Mouse (Mus musculus): ENCODE results near the gene Sh3glb1. TPM values are rescaled to one million over a fixed set of nuclear protein-coding genes. Genes with fewer than 3 reads are reported as not detected.
"Not testable (repeated sequence)": the region's sequence is repeated elsewhere in the genome, so short reads cannot be mapped to it uniquely, and the experiment has no call there.

Gene Sh3glb1
- 253 and 269 TPM in 2 replicates for polyA plus RNA-seq (2011; ENCODE audit: insufficient read length, low read depth, missing spikeins)

- H3K27ac ChIP-seq (ENCODE audit: insufficient read depth, low read length) = peak within 1 kb of the TSS; percentile 98
- peak within 1 kb of the TSS; percentile 100 for H3K4me3 ChIP-seq (ENCODE audit: insufficient read depth, low read length)
- TF ChIP-seq POLR2A (IDR thresholded peaks at IDR 0.05; ENCODE audit: low read depth, low read length) = peak; percentile 41; the same call in 1 of the 2 replicates
- peak; percentile 84 for TF ChIP-seq CTCF (IDR thresholded peaks at IDR 0.05; ENCODE audit: borderline replicate concordance, insufficient read depth, low read length)
- H3K4me1 ChIP-seq (ENCODE audit: control insufficient read depth, insufficient read depth, low read length) = peaks cover 4% of the 10 kb centered on the region
These were observed at the start of gene Sh3glb1 for GRCm38 (mm10) chr3:144719901-144720747. Gene Sh3glb1 (minus strand): TSS chr3:144720335.

DNA sequence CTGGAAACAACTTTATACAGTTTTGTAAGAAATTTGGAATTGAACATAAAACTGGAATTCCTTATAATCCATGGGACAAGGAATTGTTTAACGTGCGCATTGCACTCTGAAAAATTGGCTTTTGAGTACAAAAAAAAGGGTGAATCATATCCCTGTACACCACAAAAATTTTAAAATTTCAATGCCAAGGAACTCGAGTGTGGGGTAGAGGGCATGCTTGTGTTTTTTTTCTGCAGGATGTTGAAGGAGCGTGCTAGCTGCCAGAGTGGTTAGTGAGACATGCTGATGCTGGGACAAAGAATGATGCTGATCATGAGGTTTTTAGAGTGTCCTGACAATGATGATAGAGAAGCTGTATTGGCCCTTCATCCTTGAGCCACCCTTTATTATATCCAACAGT lies 45.0 kb upstream of the Sh3glb1 start:
- H3K27ac ChIP-seq (ENCODE audit: insufficient read depth, low read length) = peak overlapping the region; percentile 72
- no peak overlapping the region for H3K4me3 ChIP-seq (ENCODE audit: insufficient read depth, low read length)
- H3K4me1 ChIP-seq (ENCODE audit: control insufficient read depth, insufficient read depth, low read length) = peaks cover 3% of the 10 kb centered on the region; the same call in 1 of the 2 replicates
- TF ChIP-seq CTCF (IDR thresholded peaks at IDR 0.05; ENCODE audit: borderline replicate concordance, insufficient read depth, low read length) = no peak
- TF ChIP-seq POLR2A (IDR thresholded peaks at IDR 0.05; ENCODE audit: low read depth, low read length) = no peak

DNA sequence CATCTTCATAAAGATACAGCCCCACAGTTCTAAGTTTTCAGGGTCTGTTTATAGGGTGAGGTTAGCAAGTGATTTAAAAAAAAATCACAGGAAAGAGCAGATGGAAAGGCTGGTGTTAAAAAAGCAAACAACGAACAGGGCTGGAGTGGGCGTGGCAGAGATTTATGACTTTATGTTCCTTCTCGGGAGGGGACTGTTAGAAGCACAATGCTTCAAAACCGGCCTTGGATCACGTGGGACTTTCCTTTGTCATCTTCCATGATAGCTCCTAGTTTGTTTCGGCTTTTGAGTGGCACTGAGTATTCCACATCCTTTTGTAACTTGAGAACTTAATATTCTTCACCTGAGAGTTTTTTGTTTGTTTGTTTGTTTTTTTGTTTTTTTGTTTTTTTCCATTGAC lies 41.3 kb upstream of the Sh3glb1 start:
- Histone ChIP-seq H3K27ac (ENCODE audit: insufficient read depth, low read length) (peak overlapping the region; percentile 47), H3K4me1 (ENCODE audit: control insufficient read depth, insufficient read depth, low read length) (peaks cover 3% of the 10 kb centered on the region; the same call in 1 of the 2 replicates), H3K4me3 (ENCODE audit: insufficient read depth, low read length) (no peak overlapping the region)
- no peak for TF ChIP-seq CTCF (IDR thresholded peaks at IDR 0.05; ENCODE audit: borderline replicate concordance, insufficient read depth, low read length)
- TF ChIP-seq POLR2A (IDR thresholded peaks at IDR 0.05; ENCODE audit: low read depth, low read length) = no peak

GRCm38 (mm10) chr3:144760592-144761309 lies 40.6 kb upstream of the Sh3glb1 start, which contains the start of gene Clca3a1:
Gene Clca3a1 (minus strand): TSS chr3:144760977.
- 0 out of 2 replicates have a peak, but pooled peaks have one; percentile 15 for TF ChIP-seq POLR2A (IDR thresholded peaks at IDR 0.05; ENCODE audit: low read depth, low read length)
- TF ChIP-seq CTCF (IDR thresholded peaks at IDR 0.05; ENCODE audit: borderline replicate concordance, insufficient read depth, low read length) = no peak
- H3K4me3 ChIP-seq (ENCODE audit: insufficient read depth, low read length) = peak within 1 kb of the TSS; percentile 18; the same call in 1 of the 2 replicates
- peaks cover 3% of the 10 kb centered on the region; the same call in 1 of the 2 replicates for H3K4me1 ChIP-seq (ENCODE audit: control insufficient read depth, insufficient read depth, low read length)
- peak within 1 kb of the TSS; percentile 47 for H3K27ac ChIP-seq (ENCODE audit: insufficient read depth, low read length)

DNA sequence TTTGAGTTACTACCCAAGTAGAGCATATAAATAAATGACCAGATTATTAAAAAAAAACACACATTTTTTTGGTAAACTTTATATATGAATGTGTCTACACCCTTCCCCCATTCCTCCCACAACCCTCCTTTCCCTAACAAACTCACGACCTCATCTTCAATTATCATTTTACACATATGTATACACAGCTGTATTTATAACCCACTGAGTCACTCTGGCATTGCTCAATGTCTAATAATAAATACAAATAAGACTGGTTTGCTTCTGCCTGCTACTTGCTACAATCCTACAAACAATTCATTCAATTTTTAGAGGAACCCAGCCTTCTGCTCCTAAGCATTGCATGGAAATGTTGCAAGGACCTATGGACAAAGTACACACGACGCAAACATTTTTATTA lies 39.6 kb upstream of the Sh3glb1 start:
- peaks cover 3% of the 10 kb centered on the region; the same call in 1 of the 2 replicates for H3K4me1 ChIP-seq (ENCODE audit: control insufficient read depth, insufficient read depth, low read length)
- 0 out of 2 replicates have a peak overlapping the region, but pooled peaks have one; percentile 26 for H3K27ac ChIP-seq (ENCODE audit: insufficient read depth, low read length)
- TF ChIP-seq POLR2A (IDR thresholded peaks at IDR 0.05; ENCODE audit: low read depth, low read length) = no peak
- peak overlapping the region; percentile 18; the same call in 1 of the 2 replicates for H3K4me3 ChIP-seq (ENCODE audit: insufficient read depth, low read length)

DNA sequence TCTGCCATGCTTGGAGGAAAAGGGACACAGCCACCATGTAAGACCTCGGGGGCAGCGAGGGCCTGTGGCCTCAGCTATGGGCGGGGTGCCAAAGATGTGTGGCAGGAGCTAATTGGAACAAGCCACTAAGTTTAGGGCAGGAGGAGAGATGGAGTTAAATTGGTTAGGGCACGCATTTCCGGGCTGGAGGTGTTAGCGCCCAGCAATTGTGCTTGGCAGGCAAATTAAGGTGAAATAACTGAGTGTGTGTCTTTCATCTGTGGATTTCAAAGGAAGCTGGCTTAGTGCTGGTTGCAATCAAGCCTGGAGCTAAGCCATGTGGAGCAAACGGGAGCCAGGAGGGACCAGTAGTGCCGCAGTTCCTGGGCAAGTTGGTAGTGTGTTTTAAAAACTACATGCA lies 36.0 kb upstream of the Sh3glb1 start:
- H3K4me3 ChIP-seq (ENCODE audit: insufficient read depth, low read length); H3K27ac ChIP-seq (ENCODE audit: insufficient read depth, low read length): not testable (repeated sequence)

DNA sequence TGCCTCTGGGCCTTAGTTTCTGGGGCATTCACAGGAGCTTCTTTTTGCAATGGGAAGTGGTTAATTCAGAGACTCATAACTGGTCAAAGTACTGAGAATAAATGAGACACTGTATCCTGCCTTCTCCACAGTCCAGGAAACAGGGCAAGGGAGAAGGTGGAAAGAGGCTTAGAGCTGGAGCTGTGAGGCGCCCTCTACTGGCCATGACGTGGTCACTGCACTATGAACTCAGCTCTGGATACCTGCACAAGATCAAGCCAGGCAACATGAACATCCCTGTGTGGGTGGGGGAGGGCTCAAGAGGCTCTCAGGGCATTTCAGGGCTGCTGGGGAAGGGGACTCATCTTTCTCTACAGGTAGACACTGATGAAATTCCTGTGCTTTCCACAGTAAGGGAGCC lies 33.0 kb upstream of the Sh3glb1 start:
- no peak overlapping the region for H3K4me3 ChIP-seq (ENCODE audit: insufficient read depth, low read length)
- TF ChIP-seq POLR2A (IDR thresholded peaks at IDR 0.05; ENCODE audit: low read depth, low read length) (no peak), CTCF (IDR thresholded peaks at IDR 0.05; ENCODE audit: borderline replicate concordance, insufficient read depth, low read length) (peak; percentile 61; the same call in 1 of the 2 replicates)
- no peak overlapping the region for H3K27ac ChIP-seq (ENCODE audit: insufficient read depth, low read length)
- H3K4me1 ChIP-seq (ENCODE audit: control insufficient read depth, insufficient read depth, low read length) = no peaks in the 10 kb centered on the region

More for the DNA sequence above, 36.0 kb upstream of the Sh3glb1 start:
- H3K4me1 ChIP-seq (ENCODE audit: control insufficient read depth, insufficient read depth, low read length) = not testable (repeated sequence)

DNA sequence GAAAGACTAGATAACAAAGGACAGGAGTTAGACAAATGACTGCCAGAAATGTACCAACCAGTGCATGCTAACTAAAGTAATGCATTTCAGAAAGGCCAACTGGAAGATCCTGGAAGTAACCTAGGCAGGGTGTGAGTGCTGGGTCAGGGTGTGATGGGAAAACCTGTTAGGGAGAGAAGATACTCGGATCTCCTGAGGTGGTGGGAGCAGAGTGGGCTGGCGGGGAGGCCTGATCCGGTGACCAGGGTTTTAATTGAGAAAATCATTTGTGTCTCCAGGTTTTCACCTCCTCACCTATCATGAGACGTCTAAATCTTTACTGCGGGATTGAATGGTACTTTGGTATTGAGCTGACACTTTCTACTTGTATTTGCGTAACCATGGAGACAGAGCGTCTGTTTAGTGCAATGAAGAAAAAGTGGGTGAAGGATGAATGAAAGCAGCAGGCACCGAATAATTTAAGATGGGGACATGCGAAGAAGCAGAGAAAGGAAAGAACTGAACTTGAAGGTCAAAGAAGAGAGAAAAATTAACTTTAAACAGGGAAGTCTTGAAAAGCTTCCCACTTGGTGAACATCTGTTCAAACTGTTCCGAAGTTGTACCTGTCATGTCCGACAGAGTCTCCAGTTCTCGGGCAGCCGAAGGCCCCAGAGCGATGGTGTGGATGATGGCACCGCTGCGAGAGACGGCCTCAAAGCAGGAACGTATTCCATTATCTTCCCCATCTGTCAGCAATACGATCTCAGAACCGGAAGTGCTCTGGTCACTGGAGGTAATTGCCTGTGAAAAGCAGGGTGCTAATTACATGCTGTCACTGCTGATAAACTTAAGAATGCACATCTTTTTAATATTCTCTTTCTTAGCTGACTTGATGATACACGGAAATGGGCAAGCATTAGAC lies 29.2 kb upstream of the Sh3glb1 start:
- H3K27ac ChIP-seq (ENCODE audit: insufficient read depth, low read length); H3K4me1 ChIP-seq (ENCODE audit: control insufficient read depth, insufficient read depth, low read length); H3K4me3 ChIP-seq (ENCODE audit: insufficient read depth, low read length): not testable (repeated sequence)

GRCm38 (mm10) chr3:144747706-144748105 lies 27.6 kb upstream of the Sh3glb1 start:
- H3K27ac ChIP-seq (ENCODE audit: insufficient read depth, low read length); H3K4me1 ChIP-seq (ENCODE audit: control insufficient read depth, insufficient read depth, low read length); H3K4me3 ChIP-seq (ENCODE audit: insufficient read depth, low read length): not testable (repeated sequence)

- not testable (repeated sequence) for H3K4me3 ChIP-seq (ENCODE audit: insufficient read depth, low read length); H3K27ac ChIP-seq (ENCODE audit: insufficient read depth, low read length)
These were observed 18.3 kb upstream of the Sh3glb1 start for GRCm38 (mm10) chr3:144738396-144738795.

More at GRCm38 (mm10) chr3:144738396-144738795, 18.3 kb upstream of the Sh3glb1 start:
- H3K4me1 ChIP-seq (ENCODE audit: control insufficient read depth, insufficient read depth, low read length) = not testable (repeated sequence)

Data from embryonic fibroblast, embryonic 13.5 days (primary cell).